Mouse (Mus musculus) spleen, embryonic (tissue): Measurements from ENCODE around the gene Tomm6.

Source experiments
- CTCF ChIA-PET: fragments of 350-600 bp; sonication (Branson Sonifier 250); formaldehyde crosslinking; loops from one replicate; lab custom pipeline; 2022; lab: Charles Lee

Tomm6 gene

GRCm38 (mm10) chr17:47688344-47688607 lies at the start of gene Tomm6:
Gene Tomm6 (minus strand): TSS chr17:47688386.
- CTCF ChIA-PET, result no interaction called here

GRCm38 (mm10) chr17:47737271-47738065 lies 49.3 kb upstream of the Tomm6 start:
- CTCF ChIA-PET, result interaction anchor here (0.6 to 1.5 kb wide), 2 partner anchors 31 to 113 kb away, joined by 7 to 9 read pairs; no protein-coding TSS in a partner anchor

GRCm38 (mm10) chr17:47736856-47737255 lies 48.7 kb upstream of the Tomm6 start, which contains the start of gene Tfeb:
Gene Tfeb (plus strand): TSS chr17:47737030.
- CTCF ChIA-PET, result interaction anchor here (1.5 kb wide), 1 partner anchor 32 kb away, joined by 9 read pairs; no protein-coding TSS in a partner anchor

- CTCF ChIA-PET, result interaction anchor here (0.7 kb wide), 1 partner anchor 49 kb away, joined by 4 read pairs; no protein-coding TSS in a partner anchor
Measured at GRCm38 (mm10) chr17:47735553-47736100, 47.4 kb upstream of the Tomm6 start.

GRCm38 (mm10) chr17:47730633-47731575 lies 42.7 kb upstream of the Tomm6 start:
- CTCF ChIA-PET, result interaction anchor here (0.5 kb wide), 1 partner anchor 33 kb away, joined by 3 read pairs; no protein-coding TSS in a partner anchor

GRCm38 (mm10) chr17:47726566-47726965 lies 38.4 kb upstream of the Tomm6 start, which contains the start of gene Pgc:
Gene Pgc (plus strand): TSS chr17:47726842.
- CTCF ChIA-PET, result no interaction called here

- CTCF ChIA-PET, result no interaction called here
Measured at GRCm38 (mm10) chr17:47721183-47721582, 33.0 kb upstream of the Tomm6 start.

- CTCF ChIA-PET, result interaction anchor here (0.7 kb wide), 2 partner anchors 119 to 385 kb away, joined by 3 read pairs; no protein-coding TSS in a partner anchor
Measured at GRCm38 (mm10) chr17:47715037-47715436, 26.9 kb upstream of the Tomm6 start.

- CTCF ChIA-PET, result no interaction called here
Measured at GRCm38 (mm10) chr17:47712889-47713571, 24.8 kb upstream of the Tomm6 start.

GRCm38 (mm10) chr17:47711883-47712282 lies 23.7 kb upstream of the Tomm6 start:
- CTCF ChIA-PET, result interaction anchor here (0.6 kb wide), 1 partner anchor 351 kb away, joined by 3 read pairs; no protein-coding TSS in a partner anchor

- CTCF ChIA-PET, result interaction anchor here (0.7 kb wide), 1 partner anchor 16 kb away, joined by 6 read pairs; no protein-coding TSS in a partner anchor
Measured at GRCm38 (mm10) chr17:47710036-47710435, 21.9 kb upstream of the Tomm6 start.

- CTCF ChIA-PET, result no interaction called here
Measured at GRCm38 (mm10) chr17:47708972-47709371, 20.8 kb upstream of the Tomm6 start.

- CTCF ChIA-PET, result no interaction called here
Measured at GRCm38 (mm10) chr17:47707961-47708360, 19.8 kb upstream of the Tomm6 start.

- CTCF ChIA-PET, result no interaction called here
Measured at GRCm38 (mm10) chr17:47706196-47706595, 18.0 kb upstream of the Tomm6 start.

GRCm38 (mm10) chr17:47704692-47705091 lies 16.5 kb upstream of the Tomm6 start:
- CTCF ChIA-PET, result no interaction called here

GRCm38 (mm10) chr17:47703556-47703955 lies 15.4 kb upstream of the Tomm6 start:
- CTCF ChIA-PET, result no interaction called here

- CTCF ChIA-PET, result no interaction called here
Measured at GRCm38 (mm10) chr17:47702548-47703345, 14.6 kb upstream of the Tomm6 start.

- CTCF ChIA-PET, result no interaction called here
Measured at GRCm38 (mm10) chr17:47701793-47702192, 13.6 kb upstream of the Tomm6 start.

GRCm38 (mm10) chr17:47699055-47699454 lies 10.9 kb upstream of the Tomm6 start:
- CTCF ChIA-PET, result interaction anchor here (0.7 kb wide), 1 partner anchor 28 kb away, joined by 7 read pairs; no protein-coding TSS in a partner anchor

GRCm38 (mm10) chr17:47698156-47698555 lies 10.0 kb upstream of the Tomm6 start:
- CTCF ChIA-PET, result no interaction called here
